Mouse (Mus musculus) cerebellum, adult 11 months (tissue): ENCODE measurements around the gene Gm20547.
A peak's percentile ranks its signal among the peaks of the same experiment; 100 is the strongest.
"Not testable (repeated sequence)": the region's sequence is repeated elsewhere in the genome, so short reads cannot be mapped to it uniquely, and the experiment has no call there.

Experiments used
- DNase-seq: peaks from one replicate; pipeline ENCODE4 v3.0.0; 2022

The Gm20547 gene

DNA sequence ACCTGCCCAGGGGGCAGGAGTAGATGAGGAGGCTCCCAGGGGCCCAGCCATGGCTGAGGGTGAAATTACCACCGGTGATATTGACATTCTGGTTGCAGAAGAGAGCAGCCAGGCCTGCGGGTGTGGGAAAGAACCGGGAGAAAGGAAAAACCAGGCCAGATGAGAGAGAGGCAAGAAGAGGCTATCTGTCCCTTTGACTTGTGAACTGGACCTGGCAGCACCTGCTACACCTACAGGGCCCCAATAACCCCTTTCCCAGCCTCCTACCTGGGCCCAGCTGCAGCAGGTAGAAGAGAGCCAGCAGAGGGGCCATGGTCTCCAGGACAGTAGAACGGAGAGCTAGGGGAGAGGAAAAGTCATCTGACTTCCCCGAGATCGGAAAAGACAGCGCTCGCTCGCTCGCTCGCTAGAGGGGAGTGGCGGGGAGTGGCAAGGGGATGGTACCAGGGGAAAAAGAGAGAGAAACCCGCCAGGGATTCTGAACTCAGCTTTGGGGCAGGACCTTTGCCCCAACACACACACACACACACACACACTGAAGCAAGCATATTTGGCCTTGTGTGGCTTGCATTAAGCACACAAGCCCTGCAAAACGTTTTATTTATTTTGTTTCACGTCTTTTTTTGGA, at the start of gene Gm20547:
Gene Gm20547, minus strand, starts transcription at position 360 of the 628 bp plus-strand sequence.
- no peak for DNase-seq

DNA sequence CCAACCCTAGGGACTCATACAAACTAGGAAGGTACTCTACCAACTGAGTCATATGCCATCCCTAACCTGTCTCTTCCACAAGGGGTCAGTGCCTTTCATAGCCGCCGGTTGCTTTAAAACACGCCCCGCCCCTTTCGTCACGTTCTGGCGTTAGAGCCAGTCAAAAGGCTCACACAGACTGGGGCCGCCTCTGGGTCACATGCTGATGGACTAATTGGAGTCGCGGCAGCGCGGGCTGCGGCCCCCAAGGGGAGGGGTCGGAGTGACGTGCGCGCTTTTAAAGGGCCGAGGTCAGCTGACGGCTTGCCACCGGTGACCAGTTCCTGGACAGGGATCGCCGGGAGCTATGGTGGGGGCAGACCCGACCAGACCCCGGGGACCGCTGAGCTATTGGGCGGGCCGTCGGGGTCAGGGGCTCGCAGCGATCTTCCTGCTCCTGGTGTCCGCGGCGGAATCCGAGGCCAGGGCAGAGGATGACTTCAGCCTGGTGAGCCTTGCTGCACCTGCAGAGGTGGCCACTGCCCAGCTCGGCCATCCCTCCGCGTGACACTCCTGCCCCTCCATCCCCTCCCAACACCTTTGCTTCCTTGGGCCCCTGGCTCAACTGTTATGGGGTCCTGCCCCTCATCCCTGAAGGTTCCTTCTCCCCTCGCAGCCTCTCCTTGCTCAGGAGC, 49.4 kb upstream of the Gm20547 start, which contains the start of gene Neu1:
Gene Neu1, plus strand, starts transcription at position 193 of the 674 bp plus-strand sequence.
- DNase-seq, result peak; percentile 98

DNA sequence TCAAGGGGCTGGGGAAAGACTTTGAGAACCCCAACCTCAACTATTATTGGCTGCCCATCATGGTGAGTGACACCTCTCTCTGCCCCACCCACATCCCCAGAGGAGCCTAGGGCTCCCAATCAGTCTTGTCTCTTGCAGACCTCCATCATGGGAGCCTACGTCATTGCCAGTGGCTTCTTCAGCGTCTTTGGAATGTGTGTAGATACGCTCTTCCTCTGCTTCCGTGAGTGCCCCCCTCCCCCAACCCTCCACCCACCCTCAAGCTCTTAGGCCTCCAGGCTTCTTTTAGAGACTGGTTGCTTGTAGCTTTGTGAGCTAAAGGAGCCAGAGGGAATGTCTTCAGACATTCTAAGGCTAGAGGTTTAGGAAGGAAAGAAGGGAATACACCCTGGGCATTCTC, 47.0 kb upstream of the Gm20547 start:
- no peak for DNase-seq

DNA sequence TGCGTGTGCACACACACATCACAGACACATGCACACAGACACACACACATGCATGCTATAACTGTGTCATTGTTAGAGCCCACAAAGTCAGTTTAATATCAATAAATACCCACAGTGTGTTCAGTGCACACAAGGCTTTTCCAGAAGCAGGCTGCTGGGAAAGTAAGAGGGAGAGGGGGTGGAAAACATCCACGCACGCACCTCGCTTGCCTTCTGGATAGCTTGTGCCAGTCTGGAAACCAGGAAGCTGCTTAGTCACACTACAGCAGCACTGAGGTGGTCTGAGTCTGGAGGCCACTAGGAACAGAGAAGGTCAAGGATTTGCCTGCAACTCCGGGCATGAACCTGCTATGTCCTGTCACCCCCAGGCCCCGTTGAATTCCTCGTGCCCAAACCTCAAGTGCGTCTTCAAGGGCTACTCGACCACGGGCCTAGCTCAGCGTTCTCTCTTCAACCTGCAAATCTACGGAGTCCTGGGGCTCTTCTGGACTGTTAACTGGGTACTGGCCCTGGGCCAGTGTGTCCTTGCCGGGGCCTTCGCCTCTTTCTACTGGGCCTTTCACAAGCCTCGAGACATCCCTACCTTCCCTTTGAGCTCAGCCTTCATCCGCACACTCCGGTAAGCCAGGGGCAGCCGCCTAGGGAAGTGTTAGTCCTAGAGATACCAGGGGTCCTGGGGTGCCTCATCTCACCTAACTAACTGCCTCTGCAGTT, 45.6 kb upstream of the Gm20547 start:
- no peak for DNase-seq

DNA sequence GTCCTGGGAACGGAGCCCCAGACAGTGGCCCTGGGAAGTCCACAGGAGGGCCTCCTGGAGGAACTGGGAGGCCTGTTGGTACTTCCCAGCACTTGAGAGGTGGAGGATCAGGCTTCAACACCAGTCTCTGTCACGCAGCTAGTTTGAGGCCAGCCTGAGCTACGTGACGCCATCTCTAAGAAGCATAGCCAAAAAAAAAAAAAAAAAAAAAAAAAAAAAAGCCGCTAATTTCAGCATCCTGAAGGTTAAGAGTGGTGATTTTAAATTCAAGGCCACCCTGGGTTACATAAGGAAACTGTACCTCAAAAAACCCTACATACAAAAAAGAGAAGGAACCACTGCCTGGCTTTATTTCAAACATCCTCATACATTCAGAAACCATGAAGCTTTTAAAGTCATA, 42.4 kb upstream of the Gm20547 start:
- no peak for DNase-seq

DNA sequence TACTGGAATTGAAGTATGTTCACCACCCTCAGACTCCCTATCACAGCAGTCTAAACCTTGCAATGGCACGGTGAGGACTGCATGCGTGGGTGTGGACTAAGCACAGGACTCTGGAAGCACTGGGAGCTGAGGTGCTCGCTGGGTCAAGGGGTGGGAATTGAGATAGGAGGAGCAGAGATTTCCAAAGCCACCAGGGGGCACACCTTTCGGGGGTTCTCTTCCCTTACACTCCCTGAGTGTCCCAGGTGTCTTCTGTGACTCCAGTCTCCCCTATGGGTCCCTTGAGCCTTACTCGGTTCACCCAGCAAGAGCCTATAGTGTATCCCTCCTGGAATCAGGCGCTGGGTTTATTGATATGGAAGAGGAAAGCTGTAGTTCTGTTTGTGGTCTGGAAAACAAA, 41.1 kb upstream of the Gm20547 start:
- DNase-seq, result no peak

DNA sequence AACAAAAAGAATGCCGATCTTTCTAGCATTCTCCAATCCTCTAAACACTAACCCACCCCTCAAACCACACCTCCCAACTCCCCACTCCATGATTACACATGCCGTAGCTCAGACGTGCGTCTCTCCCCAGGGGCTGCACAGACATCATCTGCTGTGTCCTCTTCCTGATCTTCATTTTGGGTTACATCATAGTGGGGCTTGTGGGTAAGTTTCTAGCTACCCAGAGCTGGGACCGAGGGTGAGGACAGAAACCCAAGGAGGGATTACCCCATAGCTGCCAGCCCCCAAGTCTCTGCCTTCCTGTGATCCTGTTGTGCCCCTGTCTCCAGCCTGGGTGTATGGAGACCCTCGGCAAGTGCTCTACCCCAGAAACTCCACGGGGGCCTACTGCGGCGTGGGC, 35.3 kb upstream of the Gm20547 start:
- DNase-seq, result no peak

DNA sequence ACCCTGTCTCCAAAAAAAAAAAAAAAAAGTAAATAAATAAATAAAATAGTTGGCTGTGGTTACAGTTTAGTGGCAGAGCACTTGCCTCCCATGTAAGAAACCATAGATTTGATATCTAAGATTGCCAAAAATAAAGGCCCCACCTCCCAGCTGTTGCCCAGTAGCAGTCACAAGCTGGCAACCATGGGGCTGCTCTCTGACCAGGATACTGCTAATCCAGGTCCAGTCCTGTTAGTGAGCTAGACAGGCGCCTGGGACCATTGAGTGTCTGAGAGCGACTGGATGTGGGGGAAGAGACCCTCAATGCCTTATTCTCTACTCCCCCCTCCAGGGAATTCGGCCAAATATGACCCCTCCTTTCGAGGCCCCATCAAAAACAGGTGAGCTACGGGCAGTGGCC, 34.5 kb upstream of the Gm20547 start:
- DNase-seq, result no peak

DNA sequence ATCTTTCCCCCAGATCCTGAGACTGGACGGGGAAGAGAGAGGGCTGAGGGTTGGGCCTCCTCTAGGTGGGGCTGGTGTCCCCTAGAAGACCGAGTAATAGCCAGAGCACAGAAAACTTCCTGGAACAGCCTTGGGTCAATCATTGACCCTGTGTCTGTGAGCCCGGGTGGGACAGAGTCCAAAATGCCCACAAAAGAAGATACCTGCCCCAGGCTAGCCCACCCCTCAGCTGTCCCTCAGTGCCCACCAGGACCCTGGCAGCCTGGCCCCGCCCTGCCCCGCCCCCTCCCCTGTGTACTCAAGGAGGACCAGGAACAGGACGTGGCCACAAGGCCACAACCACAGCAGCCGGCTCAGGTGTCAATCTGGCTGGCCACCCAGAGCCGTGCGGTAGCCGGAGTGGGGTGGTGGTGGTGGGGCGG, 33.6 kb upstream of the Gm20547 start:
- no peak for DNase-seq

DNA sequence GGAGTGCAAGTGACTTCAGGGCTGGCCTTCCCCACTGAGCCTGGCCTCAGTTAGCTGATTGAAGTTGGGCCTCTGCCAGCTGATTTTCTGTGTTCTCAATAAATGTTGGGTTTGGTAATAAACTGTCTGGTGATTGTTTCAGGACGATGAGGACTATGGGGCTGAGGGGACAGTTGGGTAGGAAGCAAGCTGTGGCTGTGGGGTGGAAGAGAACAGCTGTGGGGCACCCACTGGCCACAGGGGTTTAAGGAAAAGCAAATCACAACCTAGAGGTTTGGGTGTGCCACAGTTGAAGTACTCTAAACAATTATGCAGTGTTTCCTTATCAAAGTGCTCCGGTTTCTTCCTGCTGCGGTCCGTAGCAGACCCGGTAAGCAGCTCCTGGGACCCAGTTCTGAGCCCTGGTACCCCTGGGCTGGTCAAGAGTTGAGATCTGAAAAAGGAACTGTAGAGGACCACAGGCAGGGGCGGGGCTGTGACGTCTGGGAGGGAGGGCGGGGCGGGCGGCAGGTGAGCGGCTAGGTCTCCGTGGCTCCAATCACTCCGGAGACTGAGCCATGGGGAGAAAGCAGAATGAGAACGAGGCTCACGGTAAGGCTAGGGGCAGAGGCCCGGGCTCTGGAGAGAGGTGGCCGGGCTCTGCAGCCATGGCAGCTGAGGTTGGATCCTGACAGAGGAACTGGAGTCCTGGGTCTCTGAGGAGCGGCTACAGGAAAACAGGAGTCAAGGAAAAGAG, 32.3 kb upstream of the Gm20547 start, which contains the start of gene Slc44a4:
Gene Slc44a4, plus strand, starts transcription at position 537 of the 736 bp plus-strand sequence.
- DNase-seq, result no peak

DNA sequence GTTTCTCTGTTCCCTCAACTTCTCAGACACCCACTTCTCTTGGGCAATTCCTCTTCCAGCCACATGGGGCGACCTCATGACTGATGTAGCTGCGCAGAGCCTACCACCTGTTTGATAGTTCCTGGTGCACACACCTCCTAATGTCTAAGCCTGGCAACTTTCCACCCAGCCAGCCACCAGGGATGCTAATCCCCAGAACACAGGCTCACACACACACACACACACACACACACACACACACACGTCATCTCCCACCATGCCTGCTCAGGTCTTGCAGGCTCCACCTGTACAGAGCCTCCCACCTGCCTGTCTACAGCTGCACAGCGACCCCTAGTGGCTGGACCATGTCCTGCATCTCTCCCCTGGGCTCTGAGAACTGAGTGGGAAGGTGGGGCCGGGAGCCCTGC, 30.1 kb upstream of the Gm20547 start:
- peak; percentile 64 for DNase-seq

DNA sequence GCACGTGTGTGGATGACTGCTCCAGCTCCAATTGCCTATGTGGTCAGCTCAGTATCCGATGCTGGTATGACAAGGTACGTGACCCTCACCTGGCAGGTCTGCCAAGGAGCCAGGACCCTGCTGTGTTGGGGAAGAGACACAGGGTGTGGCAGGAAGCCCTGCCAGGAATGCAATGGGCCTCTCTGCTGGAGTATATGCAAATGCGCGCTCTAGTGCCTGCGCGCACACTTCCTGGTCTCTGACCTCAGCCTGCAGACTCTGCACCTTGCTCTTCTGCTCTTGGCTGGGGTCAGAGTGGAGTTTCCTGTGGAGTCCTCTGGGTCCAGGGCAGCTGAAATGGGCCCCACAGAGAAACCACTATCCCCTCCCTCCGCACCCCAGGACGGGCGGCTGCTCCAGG, 29.1 kb upstream of the Gm20547 start:
- no peak for DNase-seq

DNA sequence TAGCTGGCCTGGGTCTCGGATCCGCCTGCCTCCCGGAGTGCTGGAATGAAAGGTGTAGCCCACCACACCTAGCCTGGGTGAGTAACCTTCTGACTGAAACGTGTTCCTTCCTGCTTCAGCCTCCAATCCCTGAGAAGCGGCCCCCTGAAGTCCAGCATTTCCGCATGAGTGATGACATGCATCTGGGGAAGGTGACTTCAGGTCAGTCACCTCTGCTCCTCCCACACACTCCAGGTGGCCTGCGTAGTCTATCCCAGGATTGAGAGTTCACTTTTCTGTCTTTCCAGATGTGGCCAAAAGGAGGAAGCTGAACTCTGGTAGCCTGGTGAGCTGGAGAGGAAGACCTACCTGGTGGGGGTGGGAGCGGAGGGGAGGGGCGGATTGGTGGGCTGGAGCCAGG, 21.1 kb upstream of the Gm20547 start:
- DNase-seq, result no peak

DNA sequence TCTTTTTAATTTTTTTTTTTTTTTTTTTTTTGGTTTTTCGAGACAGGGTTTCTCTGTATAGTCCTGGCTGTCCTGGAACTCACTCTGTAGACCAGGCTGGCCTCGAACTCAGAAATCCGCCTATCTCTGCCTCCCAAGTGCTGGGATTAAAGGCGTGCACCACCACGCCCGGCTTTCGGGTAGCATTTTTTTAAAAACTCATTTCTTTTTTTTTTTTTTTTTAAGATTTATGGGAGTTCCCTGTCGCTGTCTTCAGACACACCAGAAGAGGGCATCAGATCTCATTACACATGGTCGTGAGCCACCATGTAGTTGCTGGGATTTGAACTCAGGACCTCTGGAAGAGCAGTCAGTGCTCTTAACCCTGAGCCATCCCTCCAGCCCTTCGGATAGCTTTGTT, 20.1 kb upstream of the Gm20547 start:
- not testable (repeated sequence) for DNase-seq

DNA sequence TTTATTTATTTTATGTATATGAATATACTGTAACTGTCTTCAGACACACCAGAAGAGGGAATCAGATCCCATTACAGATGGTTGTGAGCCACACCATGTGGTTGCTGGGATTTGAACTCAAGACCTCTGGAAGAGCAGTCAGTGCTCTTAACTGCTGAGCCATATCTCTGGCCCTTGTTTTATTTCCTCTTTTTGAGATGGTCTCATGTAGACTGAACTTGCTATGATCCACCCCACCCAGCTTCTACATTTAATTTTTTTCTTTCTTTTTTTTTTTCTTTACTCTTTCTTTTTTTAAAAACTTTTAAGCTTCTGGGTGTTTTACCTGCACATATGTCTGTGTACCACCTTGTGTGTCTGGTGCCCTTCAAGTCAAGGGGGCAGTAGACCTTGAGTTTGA, 19.0 kb upstream of the Gm20547 start:
- DNase-seq, result not testable (repeated sequence)

DNA sequence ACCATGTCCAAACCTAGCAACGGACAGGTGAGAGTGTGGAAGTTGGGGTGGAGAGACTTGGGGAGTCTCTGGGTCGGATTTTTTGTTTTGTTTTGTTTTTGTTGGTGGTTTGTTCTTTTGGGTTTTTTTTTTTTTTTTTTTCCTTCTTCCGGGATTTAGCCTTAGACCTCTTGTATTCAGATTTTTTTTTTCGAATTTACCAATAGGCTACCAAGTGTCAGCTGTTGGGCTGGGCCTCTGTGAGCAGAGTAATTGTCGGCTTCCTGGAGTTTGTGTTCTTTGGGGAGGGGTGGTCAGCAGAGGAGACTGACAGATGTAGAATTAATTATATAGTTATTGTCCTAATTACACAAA, 18.0 kb upstream of the Gm20547 start:
- no peak for DNase-seq

DNA sequence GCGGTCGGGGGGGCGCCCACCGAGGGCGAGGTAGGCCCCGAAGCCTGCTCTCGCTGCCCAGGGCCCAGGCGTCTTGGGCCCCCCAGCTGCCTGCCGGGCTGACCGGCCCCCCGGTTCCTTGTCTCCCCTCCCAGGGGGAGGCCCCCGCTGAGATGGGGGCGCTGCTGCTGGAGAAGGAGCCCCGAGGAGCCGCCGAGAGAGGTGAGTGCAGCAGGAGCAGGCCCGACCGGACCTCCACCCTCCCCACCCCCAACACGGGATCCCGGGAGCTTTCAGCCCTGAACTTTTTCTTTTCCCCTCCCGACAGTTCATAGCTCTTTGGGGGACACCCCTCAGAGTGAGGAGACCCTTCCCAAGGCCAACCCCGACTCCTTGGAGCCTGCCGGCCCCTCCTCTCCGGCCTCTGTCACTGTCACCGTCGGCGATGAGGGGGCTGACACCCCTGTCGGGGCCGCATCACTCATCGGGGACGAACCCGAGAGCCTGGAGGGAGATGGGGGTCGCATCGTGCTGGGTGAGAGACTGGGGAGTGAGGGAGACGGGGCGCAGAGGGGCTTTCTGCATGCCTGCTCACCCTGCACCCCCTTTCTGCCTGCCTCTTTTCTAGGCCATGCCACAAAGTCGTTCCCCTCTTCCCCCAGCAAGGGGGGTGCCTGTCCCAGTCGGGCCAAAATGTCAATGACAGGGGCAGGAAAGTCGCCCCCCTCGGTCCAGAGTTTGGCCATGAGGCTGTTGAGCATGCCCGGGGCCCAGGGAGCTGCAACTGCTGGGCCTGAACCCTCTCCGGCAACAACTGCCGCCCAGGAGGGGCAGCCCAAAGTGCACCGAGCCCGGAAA, 17.4 kb upstream of the Gm20547 start:
- peak; percentile 56 for DNase-seq

DNA sequence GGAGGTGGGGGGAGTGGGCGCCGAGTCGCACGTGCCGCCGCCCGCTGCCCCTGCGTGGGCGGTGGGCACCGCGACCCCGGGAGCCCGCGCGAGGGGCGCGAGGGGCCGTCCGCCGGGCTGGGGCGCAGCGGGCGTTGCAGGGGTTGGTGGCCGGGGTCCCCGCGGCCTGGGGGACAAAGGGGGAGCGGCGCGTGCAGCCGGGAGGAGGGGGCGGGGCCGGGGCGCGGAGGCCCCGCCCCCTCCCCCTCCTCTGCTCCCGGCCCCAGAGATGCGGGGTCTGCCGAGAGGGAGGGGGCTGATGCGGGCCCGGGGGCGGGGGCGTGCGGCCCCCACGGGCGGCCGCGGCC, 16.8 kb upstream of the Gm20547 start:
- DNase-seq, result no peak

DNA sequence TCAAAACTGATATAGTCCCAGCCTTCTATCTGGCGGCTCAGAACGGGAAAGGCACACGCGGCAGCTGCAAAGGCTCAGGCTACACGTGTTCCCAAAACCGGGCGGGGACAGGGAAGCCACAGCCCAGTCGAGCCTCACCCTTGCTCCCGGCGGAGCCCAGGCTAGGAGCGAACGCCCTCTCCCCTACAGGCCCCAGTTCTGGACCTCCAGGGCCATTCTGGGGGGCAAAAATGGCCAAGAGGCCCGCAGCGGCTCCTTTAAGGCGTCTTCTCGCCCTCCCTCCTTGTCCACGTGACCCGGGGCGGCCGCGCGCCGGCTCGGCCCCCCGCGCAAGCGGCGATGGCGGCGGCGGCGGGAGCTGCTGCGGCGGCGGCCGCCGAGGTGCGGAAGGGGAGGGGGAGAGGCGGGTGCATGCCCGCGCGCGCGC, 16.3 kb upstream of the Gm20547 start, which contains the start of the genes C2 and Ehmt2:
Gene C2, minus strand, starts transcription at position 106 of the 427 bp plus-strand sequence.
Gene Ehmt2, plus strand, starts transcription at position 310 of the 427 bp plus-strand sequence.
- peak; percentile 77 for DNase-seq

DNA sequence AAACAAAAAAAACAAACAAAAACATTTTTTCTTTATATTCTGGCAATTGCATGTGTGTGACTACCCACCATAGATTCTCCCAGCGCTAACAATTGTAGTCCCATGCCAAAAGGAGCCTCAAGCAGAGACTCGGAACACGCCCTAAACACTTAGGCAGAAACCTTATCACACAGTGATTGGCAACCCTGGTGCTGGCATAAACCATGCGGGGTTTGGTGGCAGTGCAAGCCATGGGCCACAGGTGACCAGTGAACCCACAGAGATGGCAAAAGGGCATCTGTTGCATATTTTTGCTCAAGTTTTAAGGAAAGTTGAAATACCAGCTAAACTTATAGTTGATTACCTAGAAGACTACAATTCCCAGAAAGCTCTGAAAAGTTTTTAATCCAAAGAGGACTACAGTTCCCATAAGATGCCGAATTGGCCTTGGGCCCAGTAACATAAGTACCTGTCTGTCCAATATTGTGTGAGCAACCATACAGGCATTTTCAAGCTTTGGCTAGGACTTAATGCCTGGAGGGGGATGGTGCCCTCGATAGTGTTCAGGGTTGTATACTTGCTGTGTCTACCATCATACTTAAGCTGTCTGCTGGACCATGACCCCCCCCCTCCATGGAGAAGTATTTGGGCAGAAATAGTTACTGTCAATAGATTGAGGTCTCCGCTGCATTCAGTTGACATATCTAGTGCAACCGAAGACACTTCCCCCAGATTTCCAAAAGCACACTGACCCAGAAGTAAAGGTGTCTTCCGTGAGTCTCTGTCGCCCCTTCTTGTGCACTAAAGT, 15.7 kb upstream of the Gm20547 start:
- peak; percentile 41 for DNase-seq

DNA sequence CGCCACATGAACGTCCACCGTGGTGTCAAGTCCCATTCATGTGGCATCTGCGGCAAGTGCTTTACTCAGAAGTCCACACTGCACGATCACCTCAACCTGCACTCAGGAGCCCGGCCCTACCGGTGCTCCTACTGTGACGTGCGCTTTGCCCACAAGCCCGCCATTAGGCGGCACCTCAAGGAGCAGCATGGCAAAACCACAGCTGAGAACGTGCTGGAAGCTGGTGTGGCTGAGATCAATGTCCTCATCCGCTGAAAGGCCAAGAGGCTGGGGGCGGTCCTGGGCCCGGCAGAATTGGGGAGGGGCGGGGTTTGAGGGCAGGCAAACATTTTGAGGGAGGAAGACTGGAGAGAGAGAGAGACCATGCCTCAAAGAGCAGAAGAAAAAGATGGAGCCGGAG, 14.5 kb upstream of the Gm20547 start:
- DNase-seq, result no peak
